Mouse (Mus musculus) NIH3T3 (cell line): ENCODE data around the gene Adcy7.

Source experiments
- DNase-seq: peaks from one replicate; pipeline ENCODE4 v3.0.0-alpha.2; 2012; ENCODE audit warnings: low read depth

The Adcy7 gene

GRCm38 (mm10) chr8:88273051-88273430 is 838 bp downstream of the Adcy7 start:
- DNase-seq = no peak

- no peak for DNase-seq
These were observed 1.9 kb downstream of the Adcy7 start for GRCm38 (mm10) chr8:88274090-88274489.

GRCm38 (mm10) chr8:88279220-88279619 is 7.0 kb downstream of the Adcy7 start:
- no peak for DNase-seq

GRCm38 (mm10) chr8:88279670-88280069 is 7.5 kb downstream of the Adcy7 start:
- peak; percentile 46 for DNase-seq

GRCm38 (mm10) chr8:88280904-88281303 is 8.7 kb downstream of the Adcy7 start:
- peak; percentile 60 for DNase-seq

GRCm38 (mm10) chr8:88282684-88283083 is 10.5 kb downstream of the Adcy7 start:
- peak; percentile 94 for DNase-seq

- peak; percentile 36 for DNase-seq
These were observed 11.3 kb downstream of the Adcy7 start for GRCm38 (mm10) chr8:88283243-88284115.

- peak; percentile 86 for DNase-seq
These were observed 12.5 kb downstream of the Adcy7 start for GRCm38 (mm10) chr8:88284738-88285137.

GRCm38 (mm10) chr8:88285469-88286356 is 13.5 kb downstream of the Adcy7 start:
- DNase-seq = no peak

GRCm38 (mm10) chr8:88286421-88286960 is 14.3 kb downstream of the Adcy7 start:
- DNase-seq = no peak

- peak; percentile 49 for DNase-seq
These were observed 16.5 kb downstream of the Adcy7 start for GRCm38 (mm10) chr8:88288622-88289242.

- no peak for DNase-seq
These were observed 17.7 kb downstream of the Adcy7 start for GRCm38 (mm10) chr8:88289901-88290300.

GRCm38 (mm10) chr8:88290326-88291304 is 18.4 kb downstream of the Adcy7 start:
- DNase-seq = no peak

GRCm38 (mm10) chr8:88291305-88291690 is 19.1 kb downstream of the Adcy7 start:
- no peak for DNase-seq

GRCm38 (mm10) chr8:88292926-88293325 is 20.7 kb downstream of the Adcy7 start:
- no peak for DNase-seq

GRCm38 (mm10) chr8:88293590-88294356 is 21.6 kb downstream of the Adcy7 start:
- DNase-seq = no peak

GRCm38 (mm10) chr8:88294977-88295376 is 22.8 kb downstream of the Adcy7 start:
- DNase-seq = no peak

GRCm38 (mm10) chr8:88297976-88298732 is 26.0 kb downstream of the Adcy7 start:
- no peak for DNase-seq

GRCm38 (mm10) chr8:88298733-88299103 is 26.5 kb downstream of the Adcy7 start:
- no peak for DNase-seq
